Mouse (Mus musculus): ENCODE data around the gene Apool.

DNA sequence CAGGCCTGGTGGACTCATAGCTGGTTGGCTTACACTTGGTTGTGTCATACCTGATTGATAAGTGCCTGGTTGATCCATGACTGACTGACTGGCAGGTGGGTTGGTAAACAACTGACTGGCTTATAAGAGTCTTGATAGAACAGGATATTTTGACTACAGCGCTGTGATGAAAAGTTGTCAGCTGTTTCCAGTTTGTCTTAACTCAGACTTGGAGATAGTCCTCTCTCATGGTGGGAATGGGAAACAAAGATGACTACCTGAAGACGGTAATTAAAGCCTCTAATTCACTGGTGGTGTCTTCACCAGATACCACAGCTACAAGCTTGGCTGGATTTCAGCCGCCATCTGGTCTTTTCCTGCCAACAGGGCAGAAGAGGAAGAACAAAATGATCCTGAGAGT is 95.5 kb downstream of the Apool start, which contains the start of gene Satl1:
- TF ChIP-seq CTCF (IDR thresholded peaks at IDR 0.05; ENCODE audit: extremely low read depth, insufficient read length, insufficient replicate concordance, low read depth, low read length), result no peak
- TF ChIP-seq POLR2A (IDR thresholded peaks at IDR 0.05; ENCODE audit: low read depth, low read length), result no peak
